ENCODE assay signal across 9 mouse cellular contexts in the genomic region with DNA sequence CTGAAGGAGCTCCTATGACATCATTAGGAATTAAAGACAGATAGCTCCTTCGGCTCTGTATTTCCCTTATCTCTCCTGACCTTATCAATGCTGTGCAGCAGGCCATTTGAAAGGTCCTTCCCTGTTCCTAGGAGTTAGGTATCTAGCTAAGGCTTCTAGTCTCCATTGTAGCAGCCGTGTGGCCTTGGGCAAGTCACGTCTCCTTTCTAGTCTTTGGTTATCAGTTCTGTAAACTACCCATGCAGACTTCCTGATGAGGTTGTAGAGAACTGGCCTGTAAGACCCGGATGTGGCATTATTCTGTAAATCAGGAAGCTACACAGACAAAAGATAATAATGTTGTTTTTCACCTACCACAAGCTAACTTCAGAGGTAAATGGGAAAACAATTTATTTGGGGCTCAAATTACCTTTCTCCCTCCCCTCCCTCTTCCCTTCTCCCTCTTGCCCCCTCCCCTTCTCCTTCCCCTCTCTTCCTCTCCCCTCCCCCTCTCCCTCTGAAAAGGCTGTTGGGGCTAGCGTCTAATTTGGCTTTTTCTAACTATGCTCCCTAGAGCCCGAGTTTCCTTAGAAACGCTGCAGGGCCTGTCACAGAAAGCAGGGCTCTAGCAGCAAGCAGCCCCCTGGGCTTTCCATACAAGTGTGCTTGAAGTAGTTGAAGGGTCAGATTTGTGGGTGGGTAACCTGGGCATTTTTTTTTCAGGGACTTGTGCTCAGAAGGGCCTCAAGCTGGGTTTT. TPM values are rescaled to one million over a fixed set of nuclear protein-coding genes. Genes with fewer than 3 reads are reported as not detected.
A peak's percentile ranks its signal among the peaks of the same experiment; 100 is the strongest.
DNase-seq lines count a peak whose midpoint lies in the region; ATAC-seq lines count a peak whose summit lies in the region.
"Had no signal": no experiment of that assay in that cellular context is flagged by ENCODE, and none has a peak within 500 bp of the region (broad histone marks: within the 10 kb centered on the region; RNA-seq: fewer than 3 reads in every experiment).

No protein-coding gene starts in this region.

- no peak overlapping the region for H3K27ac ChIP-seq in embryonic facial prominence, embryonic 11.5 days (replicated peaks; ENCODE audit: low read depth, low read length)
- peak overlapping the region; percentile 72 for H3K27ac ChIP-seq in liver, embryonic 15.5 days (replicated peaks)

- H3K4me1 ChIP-seq in embryonic facial prominence, embryonic 11.5 days (ENCODE audit: control insufficient read depth, insufficient read depth, low read length), result no peaks in the 10 kb centered on the region
- H3K4me1 ChIP-seq in liver, embryonic 15.5 days (replicated peaks), result peaks cover 45% of the 10 kb centered on the region

- no peaks in the 10 kb centered on the region for H3K9me3 ChIP-seq in embryonic facial prominence, embryonic 11.5 days (replicated peaks; ENCODE audit: control insufficient read depth, low read length)
- H3K9me3 ChIP-seq in liver, embryonic 15.5 days (replicated peaks), result no peaks in the 10 kb centered on the region

- peak; percentile 95 for DNase-seq in 416B (ENCODE audit: low read depth)
- DNase-seq in embryonic facial prominence, embryonic 11.5 days (ENCODE audit: low spot score), result peak; percentile 35
- DNase-seq in cerebellum, adult 18-20 months, result no peak
- no peak for DNase-seq in left cerebral cortex, postnatal 25 days (ENCODE audit: low spot score in 2 of 2)
- no peak for DNase-seq in kidney, postnatal 14 days
- DNase-seq in frontal cortex, postnatal 10 days (ENCODE audit: low spot score in 2 of 2), result no peak
- DNase-seq: gastrocnemius, postnatal 25 days had no signal

- no peak overlapping the region for H3K9ac ChIP-seq in embryonic facial prominence, embryonic 11.5 days (replicated peaks; ENCODE audit: low read length)
- no peak overlapping the region for H3K9ac ChIP-seq in liver, embryonic 15.5 days

- WGBS in embryonic facial prominence, embryonic 11.5 days, result 50% methylated on average over 7 of the region's 7 CpGs
- 24% methylated on average over 7 of the region's 7 CpGs for WGBS in liver, embryonic 15.5 days (ENCODE audit: insufficient replicate concordance)

- intact Hi-C loops in left cerebral cortex, postnatal 25 days (cut with DNase I), result no loop called here

- no peaks in the 10 kb centered on the region for H3K27me3 ChIP-seq in embryonic facial prominence, embryonic 11.5 days (ENCODE audit: control insufficient read depth, insufficient read depth, low read length)
- no peaks in the 10 kb centered on the region for H3K27me3 ChIP-seq in liver, embryonic 15.5 days

- H3K36me3 ChIP-seq in embryonic facial prominence, embryonic 11.5 days (replicated peaks; ENCODE audit: control insufficient read depth, insufficient read depth, low read depth, low read length), result no peaks in the 10 kb centered on the region
- H3K36me3 ChIP-seq in liver, embryonic 15.5 days (replicated peaks), result no peaks in the 10 kb centered on the region

- H3K4me3 ChIP-seq in embryonic facial prominence, embryonic 11.5 days (ENCODE audit: low read depth, low read length), result no peak overlapping the region
- no peak overlapping the region for H3K4me3 ChIP-seq in liver, embryonic 15.5 days (replicated peaks)

- H3K4me2 ChIP-seq in embryonic facial prominence, embryonic 11.5 days (ENCODE audit: low read depth, low read length), result no peak overlapping the region
- peak overlapping the region; percentile 43 for H3K4me2 ChIP-seq in liver, embryonic 15.5 days

- peak; percentile 33 for ATAC-seq in CD4-positive, CD25-positive, alpha-beta regulatory T cell, adult 4 months
- no peak for ATAC-seq in embryonic facial prominence, embryonic 11.5 days (replicated peaks; ENCODE audit: insufficient number of reproducible peaks, low FRiP score, low TSS enrichment, low read depth)
- ATAC-seq in liver, embryonic 15.5 days (ENCODE audit: insufficient read depth), result peak; percentile 84

RNA-seq across cellular contexts. Expression of a gene that starts 7.5 kb away (rescaled TPM):
- polyA plus RNA-seq in CD4-positive, CD25-positive, alpha-beta regulatory T cell, adult 4 months (2017; shearing (Covaris generic)), result 100 to 1,000 TPM; 332 to 499 TPM
- 1.5 and 1.8 TPM in 2 replicates for polyA plus RNA-seq in embryonic facial prominence, embryonic 11.5 days (2014; fragmentation: Nextera tagmentation; extraction: Ambion mirVana)
- 8.8 and 9.9 TPM in 2 replicates for polyA plus RNA-seq in liver, embryonic 15.5 days (2015; fragmentation: Nextera tagmentation; extraction: Ambion mirVana)
- total RNA-seq in left cerebral cortex, postnatal 25 days (2021), result 1 to 10 TPM; 1.8 TPM

RNA-seq across cellular contexts. Expression of a gene that starts 30.2 kb away (rescaled TPM):
- under 1 TPM in 1 of 2 experiments, not detected in 1; 0.59 TPM for polyA plus RNA-seq in CD4-positive, CD25-positive, alpha-beta regulatory T cell, adult 4 months (2017; shearing (Covaris generic))
- polyA plus RNA-seq in embryonic facial prominence, embryonic 11.5 days (2014; fragmentation: Nextera tagmentation; extraction: Ambion mirVana), result 2.5 and 2.7 TPM in 2 replicates
- polyA plus RNA-seq in liver, embryonic 15.5 days (2015; fragmentation: Nextera tagmentation; extraction: Ambion mirVana), result 0.02 and 0.03 TPM in 2 replicates
- total RNA-seq in left cerebral cortex, postnatal 25 days (2021), result under 1 TPM; 0.27 to 0.37 TPM

Comparison
In these comparisons a context has a peak if more than half of its experiments do, and no peak if none do; other contexts are left out.
1. DNase-seq: peak in 416B (single experiment) and embryonic facial prominence, embryonic 11.5 days (single experiment); none in cerebellum, adult 18-20 months (0 of 2), left cerebral cortex, postnatal 25 days (0 of 2), kidney, postnatal 14 days (single experiment) and frontal cortex, postnatal 10 days (0 of 2).
2. RNA of a gene that starts 7.5 kb away (polyA plus RNA-seq): 332 to 499 TPM in CD4-positive, CD25-positive, alpha-beta regulatory T cell, adult 4 months; 8.8 to 9.9 TPM in liver, embryonic 15.5 days and 1.5 to 1.8 TPM in embryonic facial prominence, embryonic 11.5 days; every median in the first group is over 10 times any median in the second.